Mouse (Mus musculus): ENCODE results near the gene Aarsd1. TPM values are rescaled to one million over a fixed set of nuclear protein-coding genes. Genes with fewer than 3 reads are reported as not detected.
"Not testable (repeated sequence)": the region's sequence is repeated elsewhere in the genome, so short reads cannot be mapped to it uniquely, and the experiment has no call there.

Gene Aarsd1
- total RNA-seq, 2 experiments from 2014 or later: 45.9 to 51.1 TPM

- DNase-seq (ENCODE audit: low spot score in 2 of 2): no peak
Observed at GRCm38 (mm10) chr11:101378926-101379325, 38.5 kb downstream of the Aarsd1 start.

GRCm38 (mm10) chr11:101378196-101378595, 39.2 kb downstream of the Aarsd1 start:
- not testable (repeated sequence) for DNase-seq (ENCODE audit: low spot score in 2 of 2)

- no peak for DNase-seq (ENCODE audit: low spot score in 2 of 2)
Observed at GRCm38 (mm10) chr11:101374421-101374938, 42.9 kb downstream of the Aarsd1 start.

- no peak for DNase-seq (ENCODE audit: low spot score in 2 of 2)
Observed at GRCm38 (mm10) chr11:101370141-101370540, 47.3 kb downstream of the Aarsd1 start.

GRCm38 (mm10) chr11:101367326-101367935, 50.0 kb downstream of the Aarsd1 start, which contains the start of gene G6pc:
G6pc (plus strand) TSS chr11:101367561.
- no peak for DNase-seq (ENCODE audit: low spot score in 2 of 2)

- no peak for DNase-seq (ENCODE audit: low spot score in 2 of 2)
Observed at GRCm38 (mm10) chr11:101364531-101364931, 52.9 kb downstream of the Aarsd1 start.

GRCm38 (mm10) chr11:101360651-101361113, 56.7 kb downstream of the Aarsd1 start:
- DNase-seq (ENCODE audit: low spot score in 2 of 2): no peak

- no peak for DNase-seq (ENCODE audit: low spot score in 2 of 2)
Observed at GRCm38 (mm10) chr11:101359776-101360175, 57.6 kb downstream of the Aarsd1 start.

GRCm38 (mm10) chr11:101357505-101358182, 59.8 kb downstream of the Aarsd1 start:
- DNase-seq (ENCODE audit: low spot score in 2 of 2): no peak

Small RNA genes within 50 kb of the gene (microRNA-seq; reads per million reads assigned to microRNA genes)
- 0 to 0.74 reads per million in 2 experiments for gene Mir6929

Other genes starting within 250 kb of the Aarsd1 start
- gene Cntnap1, start 247.1 kb downstream of the Aarsd1 start, total RNA-seq (2021): 100 to 1,000 TPM; 154 to 162 TPM
- 10 to 100 TPM; 15.0 to 15.3 TPM for gene Plekhh3, start 246.3 kb downstream of the Aarsd1 start, total RNA-seq (2021)
- gene Ccr10, start 242.2 kb downstream of the Aarsd1 start, total RNA-seq (2021): under 1 TPM in 1 of 2 experiments, not detected in 1; 0.18 TPM
- gene Ezh1, start 191.2 kb downstream of the Aarsd1 start, total RNA-seq (2021): 10 to 100 TPM; 79.0 to 84.0 TPM
- gene Ramp2, start 171.6 kb downstream of the Aarsd1 start, total RNA-seq (2021): 10 to 100 TPM; 62.2 to 72.8 TPM
- gene Vps25, start 163.9 kb downstream of the Aarsd1 start, total RNA-seq (2021): 10 to 100 TPM; 61.8 to 65.6 TPM
- gene Wnk4, start 157.0 kb downstream of the Aarsd1 start, total RNA-seq (2021): 10 to 100 TPM in 1 of 2 experiments, 1 to 10 TPM in 1; 9.8 to 10.4 TPM
- under 1 TPM; 0.30 to 0.47 TPM for gene Cntd1, start 138.6 kb downstream of the Aarsd1 start, total RNA-seq (2021)
- 100 to 1,000 TPM; 102 to 103 TPM for gene Coa3, start 138.5 kb downstream of the Aarsd1 start, total RNA-seq (2021)
- gene Becn1, start 115.3 kb downstream of the Aarsd1 start, total RNA-seq (2021): 100 to 1,000 TPM; 211 to 217 TPM
- gene Psme3, start 101.4 kb downstream of the Aarsd1 start, total RNA-seq (2021): 100 to 1,000 TPM; 118 to 127 TPM
- gene Aoc2, start 92.6 kb downstream of the Aarsd1 start, total RNA-seq (2021): 1 to 10 TPM; 6.3 to 7.0 TPM
- gene Aoc3, start 87.0 kb downstream of the Aarsd1 start, total RNA-seq (2021): under 1 TPM; 0.36 to 0.47 TPM
- gene G6pc, start 50.1 kb downstream of the Aarsd1 start, total RNA-seq (2021): not detected
- gene Gm27029, start 7.2 kb upstream of the Aarsd1 start, total RNA-seq (2021): 1 to 10 TPM; 6.3 to 6.4 TPM
- 10 to 100 TPM; 36.5 to 36.8 TPM for gene Rundc1, start 7.5 kb upstream of the Aarsd1 start, total RNA-seq (2021)
- 1 to 10 TPM in 1 of 2 experiments, under 1 TPM in 1; 0.99 to 2.0 TPM for gene Ptges3l, start 7.7 kb upstream of the Aarsd1 start, total RNA-seq (2021)
- gene Rpl27, start 24.7 kb upstream of the Aarsd1 start, total RNA-seq (2021): 10 to 100 TPM; 40.7 to 42.5 TPM
- gene Ifi35, start 30.8 kb upstream of the Aarsd1 start, total RNA-seq (2021): 1 to 10 TPM; 2.4 to 2.7 TPM
- gene Rnd2, start 47.4 kb upstream of the Aarsd1 start, total RNA-seq (2021): 100 to 1,000 TPM; 111 to 120 TPM
- 10 to 100 TPM; 32.1 to 33.8 TPM for gene Vat1, start 48.6 kb upstream of the Aarsd1 start, total RNA-seq (2021)
- gene Brca1, start 134.3 kb upstream of the Aarsd1 start, total RNA-seq (2021): 1 to 10 TPM in 1 of 2 experiments, under 1 TPM in 1; 0.56 to 1.0 TPM
- 100 to 1,000 TPM; 134 to 138 TPM for gene Nbr1, start 134.5 kb upstream of the Aarsd1 start, total RNA-seq (2021)
- 1 to 10 TPM; 1.2 to 2.0 TPM for gene Tmem106a, start 164.6 kb upstream of the Aarsd1 start, total RNA-seq (2021)
- not detected for gene Gm11634, start 181.6 kb upstream of the Aarsd1 start, total RNA-seq (2021)
- 10 to 100 TPM; 12.0 to 15.0 TPM for gene Rdm1, start 209.6 kb upstream of the Aarsd1 start, total RNA-seq (2021)
- gene Arl4d, start 247.9 kb upstream of the Aarsd1 start, total RNA-seq (2021): 10 to 100 TPM; 16.8 to 32.1 TPM

Measured in layer of hippocampus, adult 18-20 months (tissue).